Comparison of ENCODE assay signal across 1 mouse cellular context in the genomic region with DNA sequence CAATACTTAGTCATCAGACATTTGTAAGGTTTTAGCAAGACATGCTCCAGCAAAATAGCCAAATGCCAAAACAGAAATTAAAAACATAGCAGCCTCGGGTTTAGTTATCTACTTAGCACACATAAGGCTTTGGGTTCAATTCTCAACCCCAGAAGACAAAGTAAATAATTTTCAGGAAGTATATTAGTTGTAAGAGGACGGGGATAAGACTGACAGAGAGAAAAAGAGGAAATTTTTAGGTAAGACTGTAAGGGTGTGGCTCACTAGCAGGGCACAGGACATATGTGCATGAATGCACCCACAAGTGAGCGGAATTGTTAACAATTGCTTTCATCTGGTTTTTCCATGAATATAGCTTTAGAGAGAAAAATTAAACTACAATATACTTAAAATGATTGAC.
TF ChIP-seq lines count a peak whose summit lies in the region.

No protein-coding gene starts in this region.

TF ChIP-seq in MEL, 35 proteins besides CTCF, POLR2A, EP300 and RAD21:
- TF ChIP-seq TBP (IDR thresholded peaks at IDR 0.05; ENCODE audit: low read depth, low read length) = peak; percentile 46; the same call in 1 of the 2 replicates
- TF ChIP-seq GATA1 (IDR thresholded peaks at IDR 0.05; ENCODE audit: low read depth, low read length) = peak; percentile 29; the same call in 1 of the 2 replicates
- TF ChIP-seq USF2 (IDR thresholded peaks at IDR 0.05; ENCODE audit: borderline replicate concordance in 1 of 2, insufficient read depth in 1 of 2, low read depth in 1 of 2, low read length in 2 of 2) = no peak
- 0 out of 2 replicates have a peak, but pooled peaks have one; percentile 24 for TF ChIP-seq ELF1 (IDR thresholded peaks at IDR 0.05; ENCODE audit: low read depth, low read length)
- TF ChIP-seq MYC (IDR thresholded peaks at IDR 0.05; ENCODE audit: low read depth, low read length) = 0 out of 2 replicates have a peak, but pooled peaks have one; percentile 32
- TF ChIP-seq ZNF384 (IDR thresholded peaks at IDR 0.05; ENCODE audit: low read depth, low read length) = no peak
- peak; percentile 10; the same call in 1 of the 2 replicates for TF ChIP-seq TAL1 (IDR thresholded peaks at IDR 0.05; ENCODE audit: low read length)
- TF ChIP-seq ETS1 (IDR thresholded peaks at IDR 0.05; ENCODE audit: low read depth, low read length) = 0 out of 2 replicates have a peak, but pooled peaks have one; percentile 18
- TF ChIP-seq SIN3A (IDR thresholded peaks at IDR 0.05; ENCODE audit: low read length) = peak; percentile 43
- no peak for TF ChIP-seq POLR2AphosphoS2 (IDR thresholded peaks at IDR 0.05; ENCODE audit: low read length)
- peak; percentile 39; the same call in 1 of the 2 replicates for TF ChIP-seq TCF12 (IDR thresholded peaks at IDR 0.05; ENCODE audit: low read depth, low read length)
- TF ChIP-seq JUND (IDR thresholded peaks at IDR 0.05; ENCODE audit: low read depth, low read length) = peak; percentile 56; the same call in 1 of the 2 replicates
